In the genomic region with DNA sequence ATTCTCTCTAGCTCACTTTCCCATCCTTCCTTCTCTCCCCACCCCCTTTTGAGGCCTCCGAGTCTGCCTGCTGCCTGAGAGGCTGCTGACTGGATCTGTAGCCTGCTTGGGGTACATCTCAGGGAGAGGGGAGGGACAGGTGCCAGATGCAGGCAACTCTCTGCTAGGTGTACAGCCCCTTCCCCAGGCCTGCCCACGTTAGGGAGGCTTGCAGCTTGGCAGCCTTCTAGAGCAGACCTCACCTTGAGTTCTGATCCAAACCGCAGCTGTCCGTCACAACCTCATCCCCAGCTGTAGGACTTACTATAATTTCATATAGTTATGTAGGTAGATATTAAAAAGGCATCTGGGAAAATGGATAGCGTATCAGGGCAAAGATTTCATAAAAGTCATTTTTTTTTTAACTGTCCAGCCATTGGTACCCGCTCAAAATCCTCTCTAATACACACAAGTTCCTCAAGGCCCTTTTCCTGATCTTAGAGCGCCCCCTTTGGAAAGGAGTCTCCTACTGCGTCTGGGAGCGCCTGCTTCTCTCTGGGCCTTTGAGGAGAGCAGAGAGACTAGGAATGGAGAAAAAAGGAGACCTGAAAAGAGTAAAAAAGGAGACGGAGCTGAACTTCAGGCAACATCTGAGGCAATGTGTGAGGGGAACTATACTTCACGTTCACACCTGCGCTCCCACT, we compare ENCODE assay signal across 8 mouse cellular contexts.
DNase-seq lines count a peak whose midpoint lies in the region; ATAC-seq lines count a peak whose summit lies in the region.

No protein-coding gene starts in this region.

- no peak overlapping the region for H3K4me2 ChIP-seq in forebrain, embryonic 13.5 days

- intact Hi-C loops in gastrocnemius, postnatal 36 days (cut with DNase I): loop anchor here (5.0 kb wide), 2 partner anchors 81 to 1521 kb away; no protein-coding TSS in a partner anchor

- WGBS in forebrain, embryonic 13.5 days: 39% methylated on average over 12 of the region's 12 CpGs

- peak; percentile 70 for ATAC-seq in forebrain, embryonic 13.5 days
- peak; percentile 75 for ATAC-seq in megakaryocyte progenitor cell, adult 5-6 weeks (replicated peaks; ENCODE audit: poor library complexity)

- no peak overlapping the region for H3K27ac ChIP-seq in forebrain, embryonic 13.5 days

- no peak overlapping the region for H3K4me3 ChIP-seq in forebrain, embryonic 13.5 days

- H3K27me3 ChIP-seq in forebrain, embryonic 13.5 days: peaks cover 3% of the 10 kb centered on the region; the same call in 1 of the 2 replicates

- peak; percentile 15 for DNase-seq in gastrocnemius, adult 18-20 months (ENCODE audit: low spot score)
- no peak for DNase-seq in gastrocnemius, postnatal 36 days
- DNase-seq in A20 (ENCODE audit: low read depth, low spot score): peak; percentile 39
- peak; percentile 62 for DNase-seq in brain, embryonic 18.5 days (ENCODE audit: low read depth, low spot score)
- peak; percentile 26 to 55 for DNase-seq in layer of hippocampus, adult 8-10 months (ENCODE audit: low spot score in 2 of 2)
- DNase-seq in thymus, postnatal 4 days: peak; percentile 45

- no peaks in the 10 kb centered on the region for H3K9me3 ChIP-seq in forebrain, embryonic 13.5 days (replicated peaks)

- no peak overlapping the region for H3K9ac ChIP-seq in forebrain, embryonic 13.5 days

- H3K36me3 ChIP-seq in forebrain, embryonic 13.5 days (ENCODE audit: poor library complexity, severe bottlenecking): no peaks in the 10 kb centered on the region

- peaks cover 5% of the 10 kb centered on the region; the same call in 1 of the 2 replicates for H3K4me1 ChIP-seq in forebrain, embryonic 13.5 days

Comparison
In these comparisons a context has a peak if more than half of its experiments do, and no peak if none do; other contexts are left out.
1. DNase-seq: peak in gastrocnemius, adult 18-20 months (single experiment), A20 (single experiment), brain, embryonic 18.5 days (single experiment), layer of hippocampus, adult 8-10 months (2 of 2) and thymus, postnatal 4 days (single experiment); none in gastrocnemius, postnatal 36 days (0 of 2).